Mouse (Mus musculus): ENCODE measurements around the gene 1700056E22Rik. TPM values are rescaled to one million over a fixed set of nuclear protein-coding genes. Genes with fewer than 3 reads are reported as not detected.

1700056E22Rik gene
- total and polyA plus RNA-seq, 3 experiments = not detected

DNA sequence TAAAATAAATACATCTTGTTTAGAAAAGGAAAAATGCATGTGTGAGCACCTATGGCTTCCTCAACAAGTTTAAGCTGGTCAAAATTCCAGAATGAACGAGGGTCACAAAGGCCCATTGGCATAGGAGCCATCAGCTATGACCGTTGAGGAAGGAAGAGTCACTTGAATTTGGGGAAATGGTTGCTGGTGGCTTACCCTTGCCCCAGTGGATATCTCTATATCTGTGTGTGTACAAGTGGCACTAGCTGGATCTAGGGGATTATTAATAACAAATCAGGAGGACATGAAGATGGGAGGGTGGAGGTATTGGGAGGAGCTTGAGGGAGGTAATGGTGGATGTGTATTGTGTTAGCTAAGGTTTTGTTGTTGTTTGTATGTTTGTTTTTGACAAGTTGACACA, 42.2 kb downstream of the 1700056E22Rik start:
- no peaks in the 10 kb centered on the region for H3K27me3 ChIP-seq (ENCODE audit: insufficient read depth, low read length)

DNA sequence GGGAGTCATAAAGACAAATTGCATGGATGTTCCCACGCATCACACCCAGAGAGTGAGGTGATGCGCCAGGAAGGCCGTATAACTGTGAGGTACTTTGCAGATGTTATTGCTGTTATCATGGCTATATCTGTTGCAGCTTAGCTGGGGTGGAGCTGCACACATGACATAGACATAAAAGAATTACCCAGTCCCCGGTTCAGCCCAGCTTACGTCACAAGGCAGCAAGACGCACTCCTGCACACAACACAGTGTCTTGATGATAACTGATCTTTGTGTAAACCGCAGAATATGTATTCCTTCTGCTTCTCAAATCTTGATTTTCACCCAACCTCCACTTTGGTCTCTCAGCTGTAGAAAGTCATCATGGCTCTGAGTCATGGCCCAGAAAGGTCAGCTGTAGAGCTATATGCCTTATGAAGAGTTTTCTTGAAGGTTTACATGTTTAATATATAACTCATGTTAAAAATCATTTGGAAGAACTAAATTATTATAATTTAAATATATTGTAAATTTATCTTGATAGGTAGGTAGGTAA, 46.3 kb downstream of the 1700056E22Rik start:
- no peak for ATAC-seq (ENCODE audit: extremely low read depth, insufficient number of reproducible peaks, low FRiP score, poor library complexity, severe bottlenecking)

More for the DNA sequence above, 42.2 kb downstream of the 1700056E22Rik start:
- ATAC-seq (ENCODE audit: extremely low read depth, insufficient number of reproducible peaks, low FRiP score, poor library complexity, severe bottlenecking) (no peak), DNase-seq (ENCODE audit: low spot score) (no peak)
- H3K9me3 ChIP-seq (replicated peaks) = peaks cover 42% of the 10 kb centered on the region
- TF ChIP-seq POLR2AphosphoS5 (IDR thresholded peaks at IDR 0.05; ENCODE audit: insufficient replicate concordance, low read depth, low read length) = no peak
- TF ChIP-seq GATA1 (IDR thresholded peaks at IDR 0.05; ENCODE audit: borderline replicate concordance, low read length) = no peak
- TF ChIP-seq CTCF (IDR thresholded peaks at IDR 0.05; ENCODE audit: low read depth, low read length) = no peak
- TF ChIP-seq GATA2 (IDR thresholded peaks at IDR 0.05; ENCODE audit: borderline replicate concordance, low read depth, low read length) = no peak
- TF ChIP-seq TAL1 (conservative IDR thresholded peaks at IDR 0.05; ENCODE audit: low read depth, low read length) = no peak
- no peak overlapping the region for H3K4me3 ChIP-seq (ENCODE audit: low read depth, low read length)
- H3K4me1 ChIP-seq (ENCODE audit: insufficient read depth, low read depth, low read length) = no peaks in the 10 kb centered on the region
- no peaks in the 10 kb centered on the region for H3K36me3 ChIP-seq (replicated peaks)

More for the DNA sequence above, 46.3 kb downstream of the 1700056E22Rik start:
- H3K4me1 ChIP-seq (ENCODE audit: insufficient read depth, low read depth, low read length) = no peaks in the 10 kb centered on the region
- H3K9me3 ChIP-seq (replicated peaks) = peaks cover 31% of the 10 kb centered on the region
- no peak for DNase-seq (ENCODE audit: low spot score)
- no peaks in the 10 kb centered on the region for H3K36me3 ChIP-seq (replicated peaks)
- H3K4me3 ChIP-seq (ENCODE audit: low read depth, low read length) = no peak overlapping the region
- H3K27me3 ChIP-seq (ENCODE audit: insufficient read depth, low read length) = no peaks in the 10 kb centered on the region
- no peak for TF ChIP-seq GATA1 (IDR thresholded peaks at IDR 0.05; ENCODE audit: borderline replicate concordance, low read length)
- TF ChIP-seq CTCF (IDR thresholded peaks at IDR 0.05; ENCODE audit: low read depth, low read length) = no peak
- no peak for TF ChIP-seq GATA2 (IDR thresholded peaks at IDR 0.05; ENCODE audit: borderline replicate concordance, low read depth, low read length)
- no peak for TF ChIP-seq TAL1 (conservative IDR thresholded peaks at IDR 0.05; ENCODE audit: low read depth, low read length)
- no peak for TF ChIP-seq POLR2AphosphoS5 (IDR thresholded peaks at IDR 0.05; ENCODE audit: insufficient replicate concordance, low read depth, low read length)

Other genes with a start within 250 kb of the 1700056E22Rik start
- gene Dusp10, start 21.0 kb downstream of the 1700056E22Rik start, total RNA-seq (2014; fragmentation: Nextera tagmentation) = not detected in 2 replicates
- 0.27 TPM in 1 of 2 replicates, not detected in the other for gene Dusp10, start 21.0 kb downstream of the 1700056E22Rik start, total RNA-seq (2017)
- gene Dusp10, start 21.0 kb downstream of the 1700056E22Rik start, polyA plus RNA-seq (2012) = not detected in 2 replicates